In genomic region chr19:11770205-11770892, GRCm38 (mm10) we compare ENCODE assay signal across 8 mouse cellular contexts. TPM values are rescaled to one million over a fixed set of nuclear protein-coding genes. Genes with fewer than 3 reads are reported as not detected.
A peak's percentile ranks its signal among the peaks of the same experiment; 100 is the strongest.
DNase-seq lines count a peak whose midpoint lies in the region; ATAC-seq and TF ChIP-seq lines count a peak whose summit lies in the region.

TSS of gene Mrpl16 (plus strand) at chr19:11770391.

- H3K9ac ChIP-seq in forebrain, embryonic 12.5 days, result peak within 1 kb of the TSS; percentile 51
- peak within 1 kb of the TSS; percentile 76 for H3K9ac ChIP-seq in heart, postnatal 0 days (replicated peaks; ENCODE audit: low read depth, low read length)
- H3K9ac ChIP-seq in liver, embryonic 16.5 days (ENCODE audit: low read depth, low read length), result peak within 1 kb of the TSS; percentile 73
- H3K9ac ChIP-seq in neural tube, embryonic 13.5 days, result peak within 1 kb of the TSS; percentile 80

- DNase-seq in c-Kit-positive CD71-positive TER-119-positive erythroid progenitor cells, embryonic 14.5 days (ENCODE audit: low spot score), result peak; percentile 92
- DNase-seq in heart, postnatal 0 days (ENCODE audit: low spot score), result peak; percentile 85
- peak; percentile 86 to 91 for DNase-seq in kidney, postnatal 4 days

- under 1% methylated on average over 30 of the region's 30 CpGs for WGBS in forebrain, embryonic 12.5 days
- WGBS in heart, postnatal 0 days, result under 1% methylated on average over 30 of the region's 30 CpGs
- under 1% methylated on average over 30 of the region's 30 CpGs for WGBS in liver, embryonic 16.5 days (ENCODE audit: insufficient replicate concordance)
- under 1% methylated on average over 30 of the region's 30 CpGs for WGBS in neural tube, embryonic 13.5 days

- H3K4me3 ChIP-seq in E14TG2a.4 (replicated peaks; ENCODE audit: low read length), result peak within 1 kb of the TSS; percentile 88
- peak within 1 kb of the TSS; percentile 53 for H3K4me3 ChIP-seq in forebrain, embryonic 12.5 days (replicated peaks)
- H3K4me3 ChIP-seq in heart, postnatal 0 days (ENCODE audit: low read depth, low read length), result peak within 1 kb of the TSS; percentile 77
- peak within 1 kb of the TSS; percentile 76 for H3K4me3 ChIP-seq in liver, embryonic 16.5 days (ENCODE audit: low read depth, low read length)
- peak within 1 kb of the TSS; percentile 60 for H3K4me3 ChIP-seq in neural tube, embryonic 13.5 days
- peak within 1 kb of the TSS; percentile 93 for H3K4me3 ChIP-seq in testis, adult 2 months (ENCODE audit: control insufficient read depth, low read depth, low read length)

- H3K4me1 ChIP-seq in E14TG2a.4 (replicated peaks; ENCODE audit: low read depth, low read length), result peaks cover 21% of the 10 kb centered on the region
- H3K4me1 ChIP-seq in forebrain, embryonic 12.5 days, result peaks cover 8% of the 10 kb centered on the region
- H3K4me1 ChIP-seq in heart, postnatal 0 days (ENCODE audit: control insufficient read depth, insufficient read depth), result peaks cover 13% of the 10 kb centered on the region
- peaks cover 5% of the 10 kb centered on the region for H3K4me1 ChIP-seq in liver, embryonic 16.5 days (ENCODE audit: control insufficient read depth, low read depth, low read length)
- H3K4me1 ChIP-seq in neural tube, embryonic 13.5 days (replicated peaks), result peaks cover 12% of the 10 kb centered on the region
- no peaks in the 10 kb centered on the region for H3K4me1 ChIP-seq in testis, adult 2 months (ENCODE audit: control insufficient read depth, insufficient read depth, low read length)

- H3K27me3 ChIP-seq in E14TG2a.4 (ENCODE audit: insufficient read depth, low read length), result peaks cover 5% of the 10 kb centered on the region; the same call in 1 of the 2 replicates
- H3K27me3 ChIP-seq in forebrain, embryonic 12.5 days, result no peaks in the 10 kb centered on the region
- no peaks in the 10 kb centered on the region for H3K27me3 ChIP-seq in heart, postnatal 0 days (ENCODE audit: control insufficient read depth, insufficient read depth, low read length)
- H3K27me3 ChIP-seq in liver, embryonic 16.5 days (ENCODE audit: control insufficient read depth, insufficient read depth, low read depth, low read length), result no peaks in the 10 kb centered on the region
- H3K27me3 ChIP-seq in neural tube, embryonic 13.5 days, result no peaks in the 10 kb centered on the region
- H3K27me3 ChIP-seq in testis, adult 2 months (ENCODE audit: control insufficient read depth, insufficient read depth, low read length), result no peaks in the 10 kb centered on the region

- peak within 1 kb of the TSS; percentile 54 for H3K4me2 ChIP-seq in forebrain, embryonic 12.5 days
- H3K4me2 ChIP-seq in heart, postnatal 0 days (ENCODE audit: low read depth, low read length), result peak within 1 kb of the TSS; percentile 92
- peak within 1 kb of the TSS; percentile 69 for H3K4me2 ChIP-seq in liver, embryonic 16.5 days (ENCODE audit: low read depth, low read length)
- peak within 1 kb of the TSS; percentile 81 for H3K4me2 ChIP-seq in neural tube, embryonic 13.5 days

- peak; percentile 95 for ATAC-seq in forebrain, embryonic 12.5 days (ENCODE audit: low FRiP score)
- peak; percentile 93 for ATAC-seq in heart, postnatal 0 days (ENCODE audit: insufficient read depth, low read depth)
- peak; percentile 92 for ATAC-seq in liver, embryonic 16.5 days (ENCODE audit: low read depth)
- ATAC-seq in neural tube, embryonic 13.5 days (ENCODE audit: low read depth), result peak; percentile 94

- H3K9me3 ChIP-seq in E14TG2a.4 (ENCODE audit: low read length), result no peaks in the 10 kb centered on the region
- no peaks in the 10 kb centered on the region for H3K9me3 ChIP-seq in forebrain, embryonic 12.5 days
- H3K9me3 ChIP-seq in heart, postnatal 0 days (replicated peaks; ENCODE audit: control insufficient read depth, low read length), result no peaks in the 10 kb centered on the region
- no peaks in the 10 kb centered on the region for H3K9me3 ChIP-seq in liver, embryonic 16.5 days (replicated peaks; ENCODE audit: control insufficient read depth, low read length)
- no peaks in the 10 kb centered on the region for H3K9me3 ChIP-seq in neural tube, embryonic 13.5 days

- peaks cover 36% of the 10 kb centered on the region for H3K36me3 ChIP-seq in E14TG2a.4 (ENCODE audit: insufficient read depth, low read length)
- peaks cover 17% of the 10 kb centered on the region for H3K36me3 ChIP-seq in forebrain, embryonic 12.5 days (replicated peaks)
- H3K36me3 ChIP-seq in heart, postnatal 0 days (replicated peaks; ENCODE audit: control insufficient read depth, insufficient read depth, low read length), result peaks cover 22% of the 10 kb centered on the region
- H3K36me3 ChIP-seq in liver, embryonic 16.5 days (ENCODE audit: control insufficient read depth, insufficient read depth), result peaks cover 6% of the 10 kb centered on the region; the same call in 1 of the 2 replicates
- peaks cover 26% of the 10 kb centered on the region for H3K36me3 ChIP-seq in neural tube, embryonic 13.5 days
- H3K36me3 ChIP-seq in testis, adult 2 months (ENCODE audit: control insufficient read depth, insufficient read depth, low read length), result no peaks in the 10 kb centered on the region; the same call in 1 of the 2 replicates

- no peak within 1 kb of the TSS for H3K27ac ChIP-seq in forebrain, embryonic 12.5 days
- peak within 1 kb of the TSS; percentile 66 for H3K27ac ChIP-seq in heart, postnatal 0 days (ENCODE audit: low read depth)
- H3K27ac ChIP-seq in liver, embryonic 16.5 days (ENCODE audit: low read length), result no peak within 1 kb of the TSS
- no peak within 1 kb of the TSS for H3K27ac ChIP-seq in neural tube, embryonic 13.5 days (replicated peaks)
- H3K27ac ChIP-seq in testis, adult 2 months (ENCODE audit: control insufficient read depth, insufficient read depth, low read depth, low read length), result peak within 1 kb of the TSS; percentile 73

- no peak for TF ChIP-seq CTCF in E14TG2a.4 (conservative IDR thresholded peaks at IDR 0.05; ENCODE audit: low read length)
- TF ChIP-seq CTCF in heart, postnatal 0 days (IDR thresholded peaks at IDR 0.05; ENCODE audit: low read depth), result no peak
- TF ChIP-seq CTCF in testis, adult 2 months (IDR thresholded peaks at IDR 0.05; ENCODE audit: control insufficient read depth, insufficient read depth, insufficient replicate concordance, low read depth, low read length), result no peak

- no peak for TF ChIP-seq EP300 in heart, postnatal 0 days (IDR thresholded peaks at IDR 0.05; ENCODE audit: low read depth)

- TF ChIP-seq POLR2A in testis, adult 2 months (IDR thresholded peaks at IDR 0.05; ENCODE audit: control insufficient read depth, low read depth, low read length), result peak; percentile 59; the same call in 1 of the 2 replicates

RNA-seq across cellular contexts. Expression of gene Mrpl16, which starts in this region (rescaled TPM):
- polyA plus RNA-seq in forebrain, embryonic 12.5 days (2016; fragmentation: Nextera tagmentation; extraction: Ambion mirVana), result 43.6 and 49.0 TPM in 2 replicates
- total RNA-seq in heart, postnatal 0 days (2014; rRNA removed; ENCODE audit: low replicate concordance), result 32.2 and 49.9 TPM in 2 replicates
- polyA plus RNA-seq in heart, postnatal 0 days (2015; fragmentation: Nextera tagmentation; extraction: Ambion mirVana), result 97.6 and 99.1 TPM in 2 replicates
- 27.5 and 31.1 TPM in 2 replicates for polyA plus RNA-seq in liver, embryonic 16.5 days (2015; fragmentation: Nextera tagmentation; extraction: Ambion mirVana)
- 40.4 and 46.1 TPM in 2 replicates for polyA plus RNA-seq in neural tube, embryonic 13.5 days (2015; fragmentation: Nextera tagmentation; extraction: Ambion mirVana)
- 19.5 and 20.4 TPM in 2 replicates for polyA plus RNA-seq in testis, adult 2 months (2012; rRNA removed)

Comparison
In these comparisons a context has a peak if more than half of its experiments do, and no peak if none do; other contexts are left out.
1. H3K27ac ChIP-seq: peak in heart, postnatal 0 days (single experiment) and testis, adult 2 months (single experiment); none in forebrain, embryonic 12.5 days (single experiment), liver, embryonic 16.5 days (single experiment) and neural tube, embryonic 13.5 days (single experiment).
2. Peak in every context shown above with its lines, with median percentiles within 50 percentile points of each other: H3K4me3 ChIP-seq, DNase-seq, ATAC-seq, H3K4me2 ChIP-seq and H3K9ac ChIP-seq.